Mouse (Mus musculus) testis, adult 2 months (tissue): ENCODE data around the gene Stx3. TPM values are rescaled to one million over a fixed set of nuclear protein-coding genes. Genes with fewer than 3 reads are reported as not detected.

Experiments used
- H3K27ac ChIP-seq: fragments of 200-500 bp; 2 replicates; pipeline ENCODE4 v1.5.1; 2012; ENCODE audit warnings: low read depth, low read length; ENCODE audit not compliant: control insufficient read depth, insufficient read depth
- H3K27me3 ChIP-seq: fragments of 200-500 bp; 2 replicates; pipeline ENCODE4 v1.6.1; 2012; ENCODE audit warnings: mild to moderate bottlenecking, low read length, moderate library complexity; ENCODE audit not compliant: control insufficient read depth, insufficient read depth
- H3K36me3 ChIP-seq: fragments of 200-500 bp; 2 replicates; pipeline ENCODE4 v1.6.1; 2012; ENCODE audit warnings: mild to moderate bottlenecking, low read length; ENCODE audit not compliant: control insufficient read depth, insufficient read depth
- H3K4me1 ChIP-seq: fragments of 200-500 bp; 2 replicates; pipeline ENCODE4 v1.6.1; 2012; ENCODE audit warnings: low read length; ENCODE audit not compliant: control insufficient read depth, insufficient read depth
- H3K4me3 ChIP-seq: fragments of 200-500 bp; 2 replicates; pipeline ENCODE4 v1.5.1; 2012; ENCODE audit warnings: low read depth, mild to moderate bottlenecking, low read length, moderate library complexity, mixed read lengths; ENCODE audit not compliant: control insufficient read depth
- CTCF ChIP-seq: fragments of 200-500 bp; IDR thresholded peaks from 2 replicates; pipeline ENCODE4 v1.5.1; 2012; ENCODE audit warnings: low read depth, mild to moderate bottlenecking, inconsistent platforms, low read length, moderate library complexity; ENCODE audit not compliant: control insufficient read depth, insufficient read depth, insufficient replicate concordance
- POLR2A ChIP-seq: fragments of 200-500 bp; IDR thresholded peaks from 2 replicates; pipeline ENCODE4 v1.6.1; 2012; ENCODE audit warnings: low read depth, mild to moderate bottlenecking, inconsistent platforms, low read length, moderate library complexity; ENCODE audit not compliant: control insufficient read depth
- polyA plus RNA-seq: library from polyadenylated mRNA; depleted of rRNA; stranded (reverse); fragments of >200 nt; gene quantifications from 2 replicates; pipeline ENCODE4 v1.2.3, GENCODE M21; 2012; rRNA removed

Gene Stx3
- polyA plus RNA-seq, 1 experiment: 0.61 TPM

DNA sequence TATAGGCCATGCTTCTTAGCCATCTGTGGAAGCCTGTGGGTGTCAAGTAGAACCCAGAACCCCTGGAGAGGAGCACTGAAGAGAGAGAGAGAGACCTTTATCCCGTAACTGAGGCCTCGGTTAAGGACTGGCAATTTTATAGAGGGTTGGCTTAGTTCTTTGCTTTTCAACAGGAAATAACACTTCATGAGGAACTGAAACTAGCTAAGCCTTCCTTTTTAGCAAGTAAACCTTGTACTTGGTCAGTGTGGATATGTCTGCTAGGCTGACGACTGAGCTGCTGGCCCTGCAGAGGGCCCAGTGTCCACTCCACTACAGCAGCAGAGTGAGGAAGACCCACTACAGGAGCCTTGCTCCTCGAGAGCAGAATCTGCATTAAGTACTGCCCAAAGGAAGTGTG lies 52.8 kb downstream of the Stx3 start:
- H3K4me1 ChIP-seq: no peaks in the 10 kb centered on the region
- H3K27ac ChIP-seq: no peak overlapping the region
- TF ChIP-seq CTCF (no peak), POLR2A (no peak)
- H3K36me3 ChIP-seq: no peaks in the 10 kb centered on the region
- no peak overlapping the region for H3K4me3 ChIP-seq
- H3K27me3 ChIP-seq: no peaks in the 10 kb centered on the region

DNA sequence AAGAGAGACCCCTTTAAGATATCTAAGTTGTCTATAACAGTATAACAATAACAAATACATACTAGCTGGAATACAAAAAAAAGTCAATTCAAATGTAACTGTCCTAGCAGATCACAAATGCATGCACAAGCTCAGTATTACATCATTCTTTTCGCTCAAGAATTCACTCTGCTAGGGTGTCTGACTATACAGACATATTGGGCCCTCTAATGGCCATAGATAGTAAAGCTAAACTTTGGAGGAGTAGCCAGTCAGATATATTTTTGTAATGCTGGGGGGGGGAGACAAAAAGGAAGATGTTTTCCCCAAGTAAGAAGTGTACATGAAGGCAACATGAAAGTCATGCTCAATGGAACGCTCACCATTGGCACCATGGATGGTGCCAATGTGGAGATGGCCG lies 54.1 kb downstream of the Stx3 start:
- Histone ChIP-seq H3K36me3 (no peaks in the 10 kb centered on the region), H3K4me3 (no peak overlapping the region), H3K27ac (no peak overlapping the region), H3K27me3 (no peaks in the 10 kb centered on the region), H3K4me1 (no peaks in the 10 kb centered on the region)
- TF ChIP-seq POLR2A (no peak), CTCF (no peak)

DNA sequence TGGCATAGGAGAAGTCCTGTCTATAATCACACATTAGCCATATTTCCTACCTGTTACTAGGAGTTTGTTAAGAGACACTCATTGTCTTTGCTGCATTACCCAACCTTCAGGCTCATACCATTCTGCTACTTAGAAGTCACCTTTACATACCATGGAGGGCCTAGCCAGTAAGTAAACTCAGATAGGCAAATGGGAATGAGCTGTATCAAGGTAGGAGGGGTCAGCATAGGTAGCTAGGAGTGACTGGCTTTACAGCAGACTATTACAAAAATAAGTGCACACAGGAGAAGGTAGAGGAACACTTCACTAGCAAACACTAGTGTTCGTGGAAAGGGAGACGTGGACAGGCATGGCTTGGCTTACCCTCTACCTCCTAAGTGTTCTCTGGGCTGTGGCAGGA lies 71.9 kb downstream of the Stx3 start, which contains the start of gene Gif:
Gif (plus strand) TSS at position 257 of the 400 bp plus-strand sequence.
- Histone ChIP-seq H3K4me3 (no peak within 1 kb of the TSS), H3K27me3 (no peaks in the 10 kb centered on the region), H3K4me1 (no peaks in the 10 kb centered on the region), H3K36me3 (no peaks in the 10 kb centered on the region), H3K27ac (no peak within 1 kb of the TSS)
- TF ChIP-seq CTCF: no peak
- TF ChIP-seq POLR2A: no peak

DNA sequence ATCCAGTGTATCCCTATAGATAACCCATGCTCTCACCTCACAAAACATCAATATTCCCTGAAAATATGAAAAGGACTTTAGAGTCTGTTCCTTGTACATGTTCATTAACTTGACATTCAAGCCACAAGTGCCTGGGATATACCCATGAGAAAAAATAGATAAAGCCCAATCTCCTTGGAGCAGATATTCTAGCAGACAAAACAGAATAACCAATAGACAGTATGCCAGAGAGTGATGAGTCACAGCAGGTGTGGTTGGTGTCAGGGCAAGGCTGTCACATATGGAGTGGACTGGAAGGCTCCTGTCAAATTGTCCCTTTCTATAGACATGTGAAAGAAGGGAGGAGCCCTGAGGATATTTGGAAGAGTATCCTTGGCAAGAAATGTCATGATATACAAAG lies 73.5 kb downstream of the Stx3 start:
- no peaks in the 10 kb centered on the region for H3K36me3 ChIP-seq
- H3K4me1 ChIP-seq: no peaks in the 10 kb centered on the region
- H3K4me3 ChIP-seq: no peak overlapping the region
- H3K27me3 ChIP-seq: no peaks in the 10 kb centered on the region
- no peak for TF ChIP-seq POLR2A
- TF ChIP-seq CTCF: no peak
- no peak overlapping the region for H3K27ac ChIP-seq

DNA sequence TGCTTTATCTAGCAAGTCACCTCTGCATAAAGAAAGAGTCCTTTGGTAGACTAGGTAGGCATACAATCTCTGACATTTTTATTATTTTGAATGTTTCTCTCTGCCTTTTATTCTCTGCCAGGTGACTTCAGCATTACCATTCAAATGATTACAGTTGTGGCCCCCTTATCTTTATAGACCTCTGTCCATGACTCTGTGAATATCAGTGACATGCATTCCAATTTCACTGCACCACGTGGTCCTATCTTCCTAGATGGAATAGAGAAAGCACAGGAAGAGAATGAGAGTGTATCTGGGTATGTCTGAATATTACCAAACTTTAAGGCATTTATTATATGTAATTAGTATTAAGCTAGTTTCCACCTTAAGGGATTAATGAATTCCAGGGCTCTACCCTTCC lies 82.7 kb downstream of the Stx3 start:
- H3K4me1 ChIP-seq: no peaks in the 10 kb centered on the region
- no peaks in the 10 kb centered on the region for H3K36me3 ChIP-seq
- H3K4me3 ChIP-seq: no peak overlapping the region
- TF ChIP-seq CTCF (no peak), POLR2A (no peak)
- no peaks in the 10 kb centered on the region for H3K27me3 ChIP-seq
- H3K27ac ChIP-seq: no peak overlapping the region

DNA sequence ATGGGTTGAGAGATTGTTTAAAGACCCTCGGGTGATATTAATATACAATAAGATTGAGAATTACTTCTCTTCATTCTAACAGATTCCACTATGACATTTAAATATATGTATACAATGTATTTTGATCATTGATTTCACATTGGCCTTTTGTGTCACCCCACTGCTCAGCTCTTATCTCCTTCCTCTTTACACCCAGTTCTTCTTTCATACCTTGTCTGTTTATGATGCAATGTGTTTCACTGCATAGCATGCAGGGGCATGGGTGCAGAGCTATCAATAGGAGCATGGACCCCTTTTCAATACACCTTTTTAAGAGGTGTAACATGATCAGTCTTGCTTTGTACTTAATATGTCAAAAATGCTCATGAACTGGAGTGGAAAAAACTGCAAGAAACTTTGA lies 88.9 kb downstream of the Stx3 start:
- TF ChIP-seq CTCF (no peak), POLR2A (no peak)
- no peak overlapping the region for H3K4me3 ChIP-seq
- H3K27me3 ChIP-seq: no peaks in the 10 kb centered on the region
- no peak overlapping the region for H3K27ac ChIP-seq
- H3K36me3 ChIP-seq: no peaks in the 10 kb centered on the region
- no peaks in the 10 kb centered on the region for H3K4me1 ChIP-seq

DNA sequence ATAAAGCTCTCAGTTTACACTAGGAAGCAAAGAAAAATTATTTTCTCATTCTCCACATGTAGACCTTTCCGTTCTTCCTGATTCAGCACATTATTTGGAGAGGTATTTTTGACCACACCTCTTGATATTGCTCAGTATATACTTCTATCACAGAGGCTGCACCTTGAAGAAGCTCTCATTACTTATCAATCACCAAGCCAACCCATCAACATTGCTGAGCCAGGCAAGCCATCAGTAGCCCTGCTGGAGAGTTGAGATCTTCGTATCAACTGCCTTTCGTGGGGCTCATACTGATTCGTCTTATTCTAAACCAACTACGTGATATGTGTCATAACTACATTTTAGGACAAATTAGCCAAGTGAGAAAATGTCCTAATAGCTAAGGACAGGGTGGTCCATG lies 91.9 kb downstream of the Stx3 start:
- H3K27ac ChIP-seq: no peak overlapping the region
- H3K4me1 ChIP-seq: no peaks in the 10 kb centered on the region
- H3K4me3 ChIP-seq: no peak overlapping the region
- H3K27me3 ChIP-seq: no peaks in the 10 kb centered on the region
- no peak for TF ChIP-seq POLR2A
- TF ChIP-seq CTCF: no peak
- no peaks in the 10 kb centered on the region for H3K36me3 ChIP-seq

DNA sequence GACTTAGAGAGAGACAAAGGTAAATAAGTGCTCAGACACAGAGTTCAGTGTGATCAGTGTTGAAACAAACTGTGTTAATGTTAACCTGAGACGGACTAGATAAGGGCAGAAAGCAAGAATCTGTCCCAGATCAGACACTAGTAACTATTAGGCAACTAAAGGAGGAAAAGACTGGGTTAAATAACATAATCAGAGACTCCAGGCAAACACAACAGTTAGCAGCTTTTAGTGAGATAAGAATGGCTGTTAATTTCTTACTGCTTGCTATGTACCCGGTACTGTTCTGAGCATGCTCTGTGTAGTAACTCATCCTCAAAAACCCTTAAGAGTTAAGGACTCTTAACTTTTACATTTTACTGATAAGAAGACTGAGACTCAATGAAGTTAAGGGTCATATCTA lies 93.3 kb downstream of the Stx3 start:
- H3K4me3 ChIP-seq: no peak overlapping the region
- no peaks in the 10 kb centered on the region for H3K36me3 ChIP-seq
- H3K4me1 ChIP-seq: no peaks in the 10 kb centered on the region
- H3K27ac ChIP-seq: no peak overlapping the region
- H3K27me3 ChIP-seq: no peaks in the 10 kb centered on the region
- TF ChIP-seq POLR2A (no peak), CTCF (no peak)

Other genes starting within 250 kb of the Stx3 start
- 0.32 and 0.79 TPM in 2 replicates for gene Ms4a6d, start 214.6 kb downstream of the Stx3 start, polyA plus RNA-seq
- not detected in 2 replicates for gene Ms4a2, start 195.7 kb downstream of the Stx3 start, polyA plus RNA-seq
- gene Ms4a3, start 178.6 kb downstream of the Stx3 start, polyA plus RNA-seq: not detected in 2 replicates
- not detected in 2 replicates for gene Oosp2, start 158.8 kb downstream of the Stx3 start, polyA plus RNA-seq
- gene Oosp1, start 128.3 kb downstream of the Stx3 start, polyA plus RNA-seq: not detected in 2 replicates
- not detected in 2 replicates for gene Oosp3, start 122.3 kb downstream of the Stx3 start, polyA plus RNA-seq
- gene Gif, start 71.8 kb downstream of the Stx3 start, polyA plus RNA-seq: 0.82 and 0.90 TPM in 2 replicates
- gene Mrpl16, start 49.0 kb downstream of the Stx3 start, polyA plus RNA-seq: 19.5 and 20.4 TPM in 2 replicates
- gene Olfr1417, start 19.8 kb upstream of the Stx3 start, polyA plus RNA-seq: not detected in 2 replicates
- not detected in 2 replicates for gene Olfr1418, start 41.7 kb upstream of the Stx3 start, polyA plus RNA-seq
- gene Olfr1419, start 55.7 kb upstream of the Stx3 start, polyA plus RNA-seq: 0.05 and 0.06 TPM in 2 replicates
- not detected in 2 replicates for gene Olfr1420, start 67.2 kb upstream of the Stx3 start, polyA plus RNA-seq
- 6.6 and 8.2 TPM in 2 replicates for gene Patl1, start 93.0 kb upstream of the Stx3 start, polyA plus RNA-seq
- 23.0 and 24.4 TPM in 2 replicates for gene Osbp, start 146.5 kb upstream of the Stx3 start, polyA plus RNA-seq
- not detected in 2 replicates for gene Olfr1423, start 221.9 kb upstream of the Stx3 start, polyA plus RNA-seq
- 0.12 TPM in 1 of 2 replicates, not detected in the other for gene Olfr1424, start 243.3 kb upstream of the Stx3 start, polyA plus RNA-seq